Mouse (Mus musculus) spleen, postnatal 4 days (tissue): ENCODE measurements around the gene Cdc37.

ENCODE experiments used
- DNase-seq, 2 experiments: peaks; one replicate each; pipeline ENCODE4 v3.0.0; 2022; ENCODE audit warnings: low spot score in 2 of 2

Cdc37 gene

GRCm38 (mm10) chr9:21135941-21136381, 13.8 kb downstream of the Cdc37 start:
- DNase-seq: no peak

- DNase-seq: no peak
Observed at GRCm38 (mm10) chr9:21135329-21135890, 14.4 kb downstream of the Cdc37 start.

- DNase-seq: no peak
Observed at GRCm38 (mm10) chr9:21134595-21135328, 15.0 kb downstream of the Cdc37 start.

- DNase-seq: no peak
Observed at GRCm38 (mm10) chr9:21133064-21133707, 16.6 kb downstream of the Cdc37 start.

GRCm38 (mm10) chr9:21132102-21132775, 17.5 kb downstream of the Cdc37 start:
- no peak for DNase-seq

GRCm38 (mm10) chr9:21131059-21131956, 18.5 kb downstream of the Cdc37 start, which contains the start of gene Tyk2:
Gene Tyk2, minus strand, starts transcription at chr9:21131243.
- peak; percentile 82 to 88 for DNase-seq

GRCm38 (mm10) chr9:21126259-21126627, 23.5 kb downstream of the Cdc37 start:
- DNase-seq: peak in 1 of 2 experiments; percentile 37

- DNase-seq: no peak
Observed at GRCm38 (mm10) chr9:21125502-21126258, 24.1 kb downstream of the Cdc37 start.

- no peak for DNase-seq
Observed at GRCm38 (mm10) chr9:21124837-21125236, 24.9 kb downstream of the Cdc37 start.

- no peak for DNase-seq
Observed at GRCm38 (mm10) chr9:21121483-21121882, 28.3 kb downstream of the Cdc37 start.

- no peak for DNase-seq
Observed at GRCm38 (mm10) chr9:21117073-21117472, 32.7 kb downstream of the Cdc37 start.

- no peak for DNase-seq
Observed at GRCm38 (mm10) chr9:21115105-21115504, 34.7 kb downstream of the Cdc37 start.

GRCm38 (mm10) chr9:21114190-21114589, 35.6 kb downstream of the Cdc37 start:
- DNase-seq: no peak

GRCm38 (mm10) chr9:21113751-21114150, 36.0 kb downstream of the Cdc37 start:
- DNase-seq: no peak

GRCm38 (mm10) chr9:21107607-21108237, 42.1 kb downstream of the Cdc37 start:
- DNase-seq: no peak

GRCm38 (mm10) chr9:21105760-21106564, 43.8 kb downstream of the Cdc37 start:
- no peak for DNase-seq

GRCm38 (mm10) chr9:21104814-21105213, 45.0 kb downstream of the Cdc37 start:
- DNase-seq: no peak

GRCm38 (mm10) chr9:21102076-21102475, 47.7 kb downstream of the Cdc37 start:
- DNase-seq: no peak

- no peak for DNase-seq
Observed at GRCm38 (mm10) chr9:21100447-21101161, 49.2 kb downstream of the Cdc37 start.
